Mouse (Mus musculus) brain, embryonic 18.5 days (tissue): ENCODE measurements around the gene Tmem206.

ENCODE experiments used
- DNase-seq: peaks from one replicate; pipeline ENCODE4 v3.0.0-alpha.2; 2012; ENCODE audit warnings: low read depth, low spot score

The Tmem206 gene

DNA sequence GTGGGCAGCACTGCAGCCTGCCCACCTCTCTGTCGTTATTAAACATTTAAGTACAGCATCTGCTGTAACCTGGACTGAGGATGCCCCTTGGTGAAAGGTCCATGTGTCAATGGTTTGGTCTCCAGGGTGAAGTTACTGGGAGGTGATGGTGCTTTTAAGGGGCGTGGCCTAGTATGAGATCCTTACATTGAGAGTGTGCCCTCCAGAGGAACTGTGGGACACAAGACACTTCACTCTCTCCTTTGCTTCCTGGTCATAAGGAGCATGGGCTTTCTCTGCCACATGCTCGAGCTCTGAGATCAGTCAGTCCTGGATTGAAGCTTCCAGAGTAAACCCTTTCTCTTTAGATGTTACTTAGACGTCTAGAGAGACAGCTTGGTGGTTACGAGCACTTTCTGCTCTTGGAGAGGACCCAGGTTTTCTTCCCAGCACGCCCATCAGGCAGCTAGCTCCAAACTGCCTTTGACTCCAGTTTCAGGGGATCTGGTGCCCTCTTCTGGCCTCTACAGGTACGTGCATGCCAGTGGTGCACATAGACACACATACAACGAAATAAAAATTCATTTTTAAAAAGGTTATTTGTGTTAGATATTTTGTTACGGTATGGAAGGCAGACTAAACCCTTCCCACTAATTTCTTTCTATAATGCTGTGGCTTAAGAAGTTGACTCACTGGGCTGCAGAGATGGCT is 17.8 kb upstream of the Tmem206 start:
- DNase-seq = no peak

GRCm38 (mm10) chr1:191311296-191311898 is 14.3 kb upstream of the Tmem206 start:
- DNase-seq = no peak

DNA sequence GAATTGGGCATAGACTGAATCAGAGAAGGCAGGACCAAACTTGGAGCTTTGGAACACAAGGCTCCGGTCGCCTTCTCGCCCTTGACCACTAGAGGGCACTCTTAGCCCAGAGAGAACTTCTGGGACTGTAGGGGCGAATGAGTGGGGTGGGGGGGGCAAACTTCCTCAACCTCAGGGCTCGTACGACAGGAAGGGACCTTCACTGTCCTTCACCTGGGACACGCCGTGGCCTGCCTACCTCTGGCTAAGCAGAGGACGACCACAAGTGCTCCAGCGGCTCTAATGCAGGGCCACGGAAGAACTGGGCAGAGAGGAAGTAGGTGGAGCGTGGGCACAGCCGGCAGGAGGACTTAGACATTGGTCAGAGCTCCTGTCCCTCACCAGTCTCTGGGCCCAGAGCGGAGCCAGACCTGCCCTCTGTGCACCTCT is 13.2 kb upstream of the Tmem206 start:
- DNase-seq = no peak

DNA sequence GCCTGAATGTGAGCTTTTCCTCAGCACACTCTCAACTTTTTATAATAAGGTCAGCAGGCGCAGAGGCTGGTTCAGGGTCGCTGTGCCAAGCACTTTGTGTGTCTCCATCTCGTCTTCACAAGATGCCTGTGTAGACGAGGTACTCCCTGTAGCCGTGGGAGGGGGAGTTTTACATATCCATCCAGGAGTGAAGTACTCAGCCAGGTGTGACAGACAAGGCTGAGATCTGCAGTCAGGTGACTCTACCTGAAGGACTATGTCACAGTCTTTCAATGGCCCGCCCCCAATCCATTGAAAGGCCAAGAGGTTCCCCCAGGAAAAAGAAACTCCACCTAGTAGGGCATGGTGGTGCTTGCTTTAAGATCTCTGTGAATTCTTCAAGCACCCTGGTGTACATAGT is 12.6 kb upstream of the Tmem206 start:
- no peak for DNase-seq

DNA sequence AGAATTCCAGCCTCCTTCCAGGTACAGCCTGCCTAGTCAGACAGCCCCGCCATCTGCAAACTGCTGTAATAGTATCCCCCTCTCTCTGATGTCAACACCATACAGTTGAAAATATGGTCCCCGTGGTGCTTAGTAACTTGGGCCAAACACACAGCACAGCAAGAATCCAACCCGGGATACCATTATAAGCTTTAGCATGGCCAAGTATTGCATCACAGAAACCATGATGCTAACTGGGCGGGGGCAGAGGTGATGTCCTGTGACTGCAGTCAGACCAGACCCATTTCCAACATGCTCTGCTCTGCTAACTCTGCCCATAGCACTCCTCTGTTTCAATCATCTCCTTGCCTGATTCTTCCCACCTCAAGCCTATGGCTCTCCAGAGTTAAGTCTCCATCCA is 11.8 kb upstream of the Tmem206 start:
- DNase-seq = no peak

DNA sequence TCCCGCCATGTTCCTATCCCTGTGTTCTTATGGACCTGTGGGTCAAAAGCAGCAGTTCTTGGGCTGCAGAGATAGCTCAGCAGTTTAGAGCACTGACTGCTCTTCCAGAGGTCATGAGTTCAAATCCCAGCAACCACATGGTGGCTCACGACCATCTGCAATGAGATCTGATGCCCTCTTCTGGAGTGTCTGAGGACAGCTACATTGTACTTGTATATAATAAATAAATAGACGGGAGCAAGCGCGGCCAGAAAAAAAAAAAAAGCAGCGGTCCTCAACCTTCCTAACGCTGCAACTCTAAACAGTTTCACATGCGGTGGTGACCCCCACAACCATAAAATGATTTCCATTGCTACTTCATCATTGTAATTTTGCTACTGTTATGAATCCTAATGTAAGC is 8.9 kb upstream of the Tmem206 start:
- DNase-seq = no peak

DNA sequence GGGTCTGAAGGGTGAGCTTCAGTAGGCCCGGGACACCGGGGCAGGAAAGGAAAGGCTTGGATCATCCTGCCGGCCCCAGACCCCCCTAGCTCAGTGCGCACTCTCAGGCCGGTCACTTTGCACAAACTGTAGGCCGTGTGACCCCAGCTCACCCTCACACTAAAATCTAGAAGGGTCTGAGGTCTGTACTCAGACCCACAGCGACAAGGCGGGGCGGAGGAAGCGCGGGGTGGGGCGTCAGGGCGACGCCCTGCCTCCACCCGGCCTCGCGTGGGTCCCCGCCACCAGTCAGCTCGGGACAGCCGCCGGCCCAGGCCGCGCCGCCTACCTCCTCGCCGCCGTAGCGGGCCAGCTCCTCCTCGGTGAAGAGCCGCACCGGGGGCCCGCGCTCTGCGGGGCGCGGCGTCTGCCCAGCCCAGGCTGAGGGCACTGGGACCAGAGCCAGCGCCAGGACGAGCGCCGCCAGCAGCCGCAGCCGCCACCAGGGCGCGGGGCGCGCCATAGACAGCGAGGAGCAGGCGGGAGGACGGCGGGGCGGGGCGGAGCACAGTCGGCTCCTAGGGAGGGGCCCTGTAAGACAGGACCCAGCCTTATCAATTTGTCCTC is 8.0 kb upstream of the Tmem206 start, which contains the start of gene Nenf:
Gene Nenf, minus strand, starts transcription at position 604 of the 606 bp plus-strand sequence.
- DNase-seq = no peak

GRCm38 (mm10) chr1:191318686-191319085 is 7.0 kb upstream of the Tmem206 start:
- no peak for DNase-seq

- DNase-seq = no peak
Observed at GRCm38 (mm10) chr1:191323381-191323780, 2.3 kb upstream of the Tmem206 start.

GRCm38 (mm10) chr1:191324733-191325590 is 750 bp upstream of the Tmem206 start:
- DNase-seq = no peak

- DNase-seq = no peak
Observed at GRCm38 (mm10) chr1:191326233-191326882, 646 bp downstream of the Tmem206 start.

DNA sequence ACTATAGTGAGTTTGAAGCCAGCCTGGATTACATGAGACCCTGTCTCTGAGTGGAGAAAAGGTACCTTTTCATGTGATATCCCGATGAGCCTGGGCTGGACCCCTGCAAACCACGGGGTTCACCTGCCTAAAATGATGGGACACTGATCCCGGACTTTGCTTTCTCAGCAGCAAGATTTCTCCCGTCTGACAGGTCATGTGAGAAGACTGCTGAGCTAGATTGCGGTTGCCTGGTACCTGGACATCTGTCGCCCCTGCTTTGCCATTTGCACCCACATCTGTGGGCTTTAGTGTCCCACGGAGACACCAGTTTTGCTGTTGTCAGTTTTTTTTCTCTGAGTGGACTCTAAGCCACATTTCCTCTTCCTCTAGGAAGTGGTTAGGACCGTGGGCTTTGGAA is 1.5 kb downstream of the Tmem206 start:
- DNase-seq = no peak

DNA sequence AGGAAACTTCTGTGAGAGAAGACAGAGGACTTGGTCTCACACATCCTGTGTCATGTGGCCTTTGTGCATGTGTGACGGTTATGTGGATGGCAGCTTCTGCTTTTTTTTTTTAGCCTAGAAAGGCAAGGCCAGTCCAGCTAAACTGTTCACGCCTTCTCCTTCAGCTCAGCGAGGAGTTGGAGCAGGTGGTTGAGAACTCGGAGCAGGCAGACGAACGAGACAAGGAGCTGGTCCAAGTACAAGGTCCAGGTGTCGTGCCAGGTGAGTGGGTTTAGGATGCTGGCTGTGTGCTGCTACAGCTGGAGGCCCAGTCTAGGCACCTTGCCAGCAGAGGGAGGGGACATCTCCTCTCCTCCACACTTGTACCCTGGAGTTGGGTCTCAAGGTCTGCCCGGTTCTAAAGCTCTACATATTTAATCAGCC is 2.3 kb downstream of the Tmem206 start:
- DNase-seq = no peak

DNA sequence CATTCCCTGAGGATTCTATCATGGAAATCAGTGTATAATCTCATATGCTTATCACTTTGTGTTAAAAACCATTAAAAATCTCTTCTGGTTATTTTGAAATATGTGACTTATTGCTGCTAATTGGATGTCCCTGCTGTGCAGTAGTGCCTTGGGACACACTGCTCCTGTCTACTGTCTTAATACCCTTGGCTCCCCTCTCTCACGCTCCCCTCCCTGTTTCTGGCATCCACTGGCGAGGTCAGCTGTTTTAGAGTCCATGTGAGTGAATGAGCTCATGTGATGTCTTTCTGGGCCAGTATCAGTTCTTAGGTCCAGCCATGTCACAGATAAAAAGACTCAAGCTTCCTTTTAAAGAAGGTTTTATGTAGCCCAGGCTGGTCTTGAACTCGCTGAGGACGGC is 4.6 kb downstream of the Tmem206 start:
- no peak for DNase-seq

- DNase-seq = no peak
Observed at GRCm38 (mm10) chr1:191334500-191334899, 8.8 kb downstream of the Tmem206 start.

DNA sequence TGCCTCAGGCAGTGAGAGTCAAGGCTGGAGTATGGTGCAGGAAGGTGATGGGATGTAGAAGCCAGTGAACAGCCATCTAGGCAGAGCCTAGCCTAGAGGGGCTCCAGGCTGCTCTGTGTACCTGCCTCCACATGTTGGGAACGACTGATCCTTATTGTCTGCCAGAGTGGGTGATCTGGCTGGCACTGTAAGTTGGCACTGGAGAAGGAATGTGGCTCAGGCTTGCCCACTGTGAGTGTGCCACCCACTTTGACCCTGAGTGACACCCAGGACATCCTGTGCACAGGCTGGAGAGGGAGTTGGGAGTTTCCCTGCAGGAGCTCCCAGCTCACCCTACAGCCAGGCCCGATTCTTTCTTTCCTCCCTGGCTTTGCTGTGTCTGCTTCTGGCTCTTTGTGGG is 14.2 kb downstream of the Tmem206 start:
- no peak for DNase-seq

DNA sequence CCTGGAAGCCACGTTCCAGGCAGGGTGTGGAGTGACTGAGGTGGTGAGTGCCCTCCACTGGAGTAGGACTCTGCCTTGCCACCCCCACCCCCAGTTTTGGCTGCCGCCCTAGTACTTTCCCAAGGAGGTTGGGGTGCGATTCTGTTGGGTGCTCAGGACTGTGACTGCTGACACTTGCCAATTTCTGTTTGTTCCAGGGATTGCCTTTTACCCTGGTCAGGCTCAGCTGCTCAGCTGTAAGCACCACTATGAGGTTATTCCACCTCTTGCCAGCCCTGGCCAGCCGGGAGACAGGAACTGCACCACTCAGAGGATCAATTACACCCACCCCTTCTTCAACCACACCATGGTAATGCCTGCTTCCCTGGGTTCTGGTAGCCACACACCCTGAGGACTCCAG is 14.8 kb downstream of the Tmem206 start:
- no peak for DNase-seq

DNA sequence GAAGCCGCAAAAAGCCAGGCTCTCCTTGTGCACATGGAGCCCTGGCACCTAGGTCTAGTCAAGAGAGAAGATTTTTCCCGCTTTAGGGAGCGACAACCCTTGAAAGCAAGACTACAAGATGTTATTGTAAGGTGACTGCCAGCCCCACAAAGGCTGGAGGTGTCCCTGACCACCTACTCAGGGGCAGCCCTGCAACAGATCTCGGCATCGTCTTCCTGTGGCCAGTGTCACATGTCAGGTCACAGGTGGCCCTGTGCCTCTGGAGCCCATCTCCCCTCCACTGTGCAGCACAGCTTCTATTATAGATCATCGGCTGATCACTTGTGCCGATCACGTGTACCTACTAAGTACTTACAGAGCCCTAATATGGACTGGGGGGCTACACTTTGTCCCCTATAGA is 21.9 kb downstream of the Tmem206 start:
- no peak for DNase-seq

- DNase-seq = no peak
Observed at GRCm38 (mm10) chr1:191348592-191348991, 22.9 kb downstream of the Tmem206 start.

GRCm38 (mm10) chr1:191348996-191349395 is 23.3 kb downstream of the Tmem206 start:
- no peak for DNase-seq

- no peak for DNase-seq
Observed at GRCm38 (mm10) chr1:191349486-191350037, 23.9 kb downstream of the Tmem206 start.
